Mouse (Mus musculus) heart, adult 2 months (tissue): ENCODE results near the gene Efna5. TPM values are rescaled to one million over a fixed set of nuclear protein-coding genes. Genes with fewer than 3 reads are reported as not detected.

Experiments used
- DNase-seq, 2 experiments: peaks; one replicate each; pipeline ENCODE4 v3.0.0; 2021
- H3K27ac ChIP-seq: fragments of 200-600 bp; 2 replicates; pipeline ENCODE4 v1.8.1; 2022
- H3K27me3 ChIP-seq: fragments of 200-500 bp; 2 replicates; pipeline ENCODE4 v1.6.1; 2012; ENCODE audit warnings: mild to moderate bottlenecking, low read length, inconsistent platforms, mixed read lengths; ENCODE audit not compliant: control insufficient read depth, insufficient read depth
- H3K36me3 ChIP-seq: fragments of 200-500 bp; 2 replicates; pipeline ENCODE4 v1.6.1; 2012; ENCODE audit warnings: low read length, inconsistent platforms; ENCODE audit not compliant: control insufficient read depth, insufficient read depth
- H3K4me1 ChIP-seq: fragments of 200-500 bp; 2 replicates; pipeline ENCODE4 v1.6.1; 2011; ENCODE audit warnings: low read length; ENCODE audit not compliant: control insufficient read depth, insufficient read depth
- H3K4me3 ChIP-seq: fragments of 200-600 bp; 2 replicates; pipeline ENCODE4 v1.8.1; 2022
- H3K79me2 ChIP-seq: fragments of 200-500 bp; replicated peaks from 2 replicates; pipeline ENCODE4 v1.6.1; 2012; ENCODE audit warnings: mild to moderate bottlenecking, inconsistent platforms, low read length, moderate library complexity, mixed read lengths; ENCODE audit not compliant: control insufficient read depth, insufficient read depth
- H3K9ac ChIP-seq: fragments of 200-500 bp; 2 replicates; pipeline ENCODE4 v1.6.1; 2012; ENCODE audit warnings: low read depth, mild to moderate bottlenecking, control low read depth, inconsistent platforms, low read length, mixed read lengths
- CTCF ChIP-seq: fragments of 200-600 bp; IDR thresholded peaks from 2 replicates; pipeline ENCODE4 v1.8.1; 2022; ENCODE audit warnings: antibody characterized with exemption, mild to moderate bottlenecking, moderate library complexity
- EP300 ChIP-seq: fragments of 200-500 bp; IDR thresholded peaks from 2 replicates; pipeline ENCODE4 v1.6.1; 2011; ENCODE audit warnings: low read depth, low read length, control low read depth; ENCODE audit not compliant: insufficient read depth
- POLR2A ChIP-seq: fragments of 200-500 bp; IDR thresholded peaks from 2 replicates; pipeline ENCODE4 v1.6.1; 2011; ENCODE audit warnings: mild to moderate bottlenecking, low read depth, low read length, control low read depth; ENCODE audit not compliant: insufficient read depth
- WGBS: fragments of 180-500 bp; shearing (Covaris S2); methylation state at CpG from one replicate; pipeline ENCODE4 v1.1.7; 2018; 5-methylcytosine and 5-hydroxymethylcytosine counted together
- intact Hi-C: fragments of 180-260 bp; cut with DNase I; formaldehyde crosslinking; loops from one replicate; pipeline ENCODE4 v1.15.1; 2025
- polyA plus RNA-seq: library from polyadenylated mRNA; depleted of rRNA; stranded (reverse); fragments of >200 nt; gene quantifications from 2 replicates; pipeline ENCODE4 v1.2.3, GENCODE M21; 2012
- total RNA-seq, 2 experiments: library from RNA; stranded (reverse); gene quantifications; 2 replicates each; pipeline ENCODE4 v1.2.3; 2021

Efna5 gene
- total and polyA plus RNA-seq, 3 experiments, result 3.9 to 24.0 (median 17.5) TPM

GRCm38 (mm10) chr17:62627508-62627907, 253.6 kb downstream of the Efna5 start:
- Histone ChIP-seq H3K79me2 (no peaks in the 10 kb centered on the region), H3K4me3 (no peak overlapping the region), H3K27ac (no peak overlapping the region), H3K27me3 (no peaks in the 10 kb centered on the region), H3K36me3 (no peaks in the 10 kb centered on the region), H3K9ac (no peak overlapping the region), H3K4me1 (no peaks in the 10 kb centered on the region)
- no peak for TF ChIP-seq POLR2A
- TF ChIP-seq EP300, result no peak
- no peak for TF ChIP-seq CTCF
- 60% methylated on average over 1 of the region's 1 CpGs for WGBS
- DNase-seq, result no peak
- intact Hi-C loops, result no loop called here

GRCm38 (mm10) chr17:62625646-62626020, 255.5 kb downstream of the Efna5 start:
- H3K4me1 ChIP-seq, result no peaks in the 10 kb centered on the region; the same call in 1 of the 2 replicates
- no peaks in the 10 kb centered on the region for H3K79me2 ChIP-seq
- H3K36me3 ChIP-seq, result no peaks in the 10 kb centered on the region
- WGBS, result 73% methylated on average over 8 of the region's 8 CpGs
- no peak overlapping the region for H3K4me3 ChIP-seq
- TF ChIP-seq POLR2A, result no peak
- TF ChIP-seq EP300, result no peak
- no peak for TF ChIP-seq CTCF
- H3K27ac ChIP-seq, result no peak overlapping the region
- H3K27me3 ChIP-seq, result no peaks in the 10 kb centered on the region
- no peak for DNase-seq
- no peak overlapping the region for H3K9ac ChIP-seq
- intact Hi-C loops, result no loop called here

DNA sequence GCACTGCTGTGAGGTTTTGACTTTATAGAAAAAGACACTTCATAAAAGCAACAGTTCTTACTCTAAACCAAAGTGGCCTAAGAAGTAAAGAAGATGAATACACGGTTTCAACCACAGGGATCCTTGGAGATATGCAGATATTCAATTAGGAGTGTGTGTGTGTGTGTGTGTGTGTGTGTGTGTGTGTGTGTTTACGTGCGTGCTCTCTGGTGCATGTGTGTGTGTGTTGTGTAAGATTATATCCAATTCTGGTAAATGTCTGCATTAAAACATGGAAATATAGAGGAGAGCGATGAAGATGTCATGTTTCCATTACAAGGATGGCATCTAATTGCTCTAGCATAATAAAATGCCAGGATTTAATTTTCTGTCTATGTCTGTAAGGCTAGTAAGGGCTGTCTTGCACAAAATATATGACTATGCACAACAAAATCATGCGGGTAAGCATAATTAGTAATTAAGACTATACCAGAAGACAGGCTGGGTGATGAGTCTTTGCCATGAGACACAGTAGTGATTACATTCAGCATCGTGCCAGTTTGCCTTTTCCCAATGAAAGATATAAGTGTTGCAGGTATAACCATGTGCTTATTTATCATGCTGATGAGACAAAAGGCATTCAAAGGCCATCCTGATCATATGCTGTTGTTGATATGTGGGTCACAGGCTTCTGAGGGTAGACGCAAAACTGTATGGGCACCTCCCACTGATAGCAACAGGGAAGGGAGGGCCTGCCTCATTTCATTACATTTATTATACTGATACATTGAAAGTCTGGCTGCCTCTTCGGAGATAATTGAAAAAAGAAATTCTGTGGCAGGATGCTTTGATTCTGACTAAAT, 256.1 kb downstream of the Efna5 start:
- no peak for TF ChIP-seq EP300
- no peak for TF ChIP-seq POLR2A
- no peak for TF ChIP-seq CTCF
- intact Hi-C loops, result no loop called here
- Histone ChIP-seq H3K27me3 (no peaks in the 10 kb centered on the region), H3K36me3 (no peaks in the 10 kb centered on the region), H3K4me3 (no peak overlapping the region), H3K27ac (no peak overlapping the region), H3K9ac (no peak overlapping the region), H3K4me1 (no peaks in the 10 kb centered on the region; the same call in 1 of the 2 replicates), H3K79me2 (no peaks in the 10 kb centered on the region)
- WGBS, result 85% methylated on average over 8 of the region's 8 CpGs
- no peak for DNase-seq

DNA sequence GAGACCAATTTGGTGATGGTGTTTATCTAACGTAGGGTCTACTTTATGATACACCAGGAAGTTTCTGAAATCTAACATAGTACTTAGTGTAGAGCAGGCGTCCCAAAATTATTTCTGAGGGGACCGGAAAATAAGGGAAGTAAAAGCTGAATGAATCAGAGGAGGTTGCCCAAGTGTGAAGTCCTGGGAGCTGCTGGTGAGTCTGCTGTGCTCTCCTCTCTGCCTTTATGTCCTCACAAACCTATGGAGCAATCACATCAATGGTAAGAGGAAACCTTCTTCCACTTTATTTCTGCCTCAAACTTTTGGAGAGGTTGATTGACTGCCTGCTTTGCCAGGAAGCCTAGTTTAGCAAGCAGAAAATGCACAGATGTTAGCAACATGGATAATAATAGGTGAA, 257.9 kb downstream of the Efna5 start:
- H3K36me3 ChIP-seq, result no peaks in the 10 kb centered on the region
- H3K27ac ChIP-seq, result no peak overlapping the region
- 81% methylated on average over 3 of the region's 3 CpGs for WGBS
- no peak overlapping the region for H3K9ac ChIP-seq
- no peaks in the 10 kb centered on the region for H3K79me2 ChIP-seq
- no peak for DNase-seq
- no peaks in the 10 kb centered on the region for H3K27me3 ChIP-seq
- intact Hi-C loops, result no loop called here
- TF ChIP-seq CTCF (no peak), EP300 (no peak), POLR2A (no peak)
- no peak overlapping the region for H3K4me3 ChIP-seq
- H3K4me1 ChIP-seq, result no peaks in the 10 kb centered on the region; the same call in 1 of the 2 replicates

- Histone ChIP-seq H3K27ac (no peak overlapping the region), H3K9ac (no peak overlapping the region), H3K79me2 (no peaks in the 10 kb centered on the region), H3K4me1 (no peaks in the 10 kb centered on the region; the same call in 1 of the 2 replicates), H3K27me3 (no peaks in the 10 kb centered on the region), H3K4me3 (no peak overlapping the region), H3K36me3 (no peaks in the 10 kb centered on the region)
- DNase-seq, result peak; percentile 29 to 35
- TF ChIP-seq CTCF (no peak), EP300 (no peak), POLR2A (no peak)
- intact Hi-C loops, result no loop called here
- 58% methylated on average over 4 of the region's 4 CpGs for WGBS
Observed at GRCm38 (mm10) chr17:62622481-62622880, 258.6 kb downstream of the Efna5 start.

- peak; percentile 15; the same call in 1 of the 2 replicates for TF ChIP-seq CTCF
- TF ChIP-seq EP300, result no peak
- intact Hi-C loops, result no loop called here
- Histone ChIP-seq H3K27ac (no peak overlapping the region), H3K4me3 (no peak overlapping the region), H3K9ac (no peak overlapping the region), H3K36me3 (no peaks in the 10 kb centered on the region), H3K4me1 (no peaks in the 10 kb centered on the region; the same call in 1 of the 2 replicates), H3K27me3 (no peaks in the 10 kb centered on the region), H3K79me2 (no peaks in the 10 kb centered on the region)
- WGBS, result 50% methylated on average over 6 of the region's 6 CpGs
- DNase-seq, result no peak
Observed at GRCm38 (mm10) chr17:62615159-62615558, 266.0 kb downstream of the Efna5 start.
